Mouse (Mus musculus) C2C12 (cell line): Measurements from ENCODE around the gene Ttl. TPM values are rescaled to one million over a fixed set of nuclear protein-coding genes. Genes with fewer than 3 reads are reported as not detected.

Source experiments
- H3K27me3 ChIP-seq: one replicate; pipeline ENCODE4 v1.6.1; 2011; ENCODE audit not compliant: control insufficient read depth, insufficient read depth, insufficient read length
- H3K36me3 ChIP-seq: one replicate; pipeline ENCODE4 v1.6.1; 2011; ENCODE audit not compliant: control insufficient read depth, insufficient read depth
- H3K4me3 ChIP-seq: one replicate; pipeline ENCODE4 v1.5.1; 2011; ENCODE audit warnings: mild to moderate bottlenecking, control low read depth; ENCODE audit not compliant: poor library complexity, insufficient read depth, severe bottlenecking
- H3K79me2 ChIP-seq: one replicate; pipeline ENCODE4 v1.6.1; 2011; ENCODE audit not compliant: control insufficient read depth, insufficient read depth
- H3K79me3 ChIP-seq: one replicate; pipeline ENCODE4 v1.6.1; 2011; ENCODE audit warnings: low read depth, control low read depth
- H3ac ChIP-seq: one replicate; pipeline ENCODE3; 2011; ENCODE audit warnings: low read depth; ENCODE audit not compliant: control insufficient read depth, insufficient read length
- CEBPB ChIP-seq: IDR thresholded peaks from one replicate; pipeline ENCODE4 v1.6.1; 2011; ENCODE audit warnings: low read depth, mild to moderate bottlenecking, control low read depth, moderate library complexity
- CTCF ChIP-seq: IDR thresholded peaks from one replicate; pipeline ENCODE4 v1.5.1; 2011; ENCODE audit not compliant: control insufficient read depth, insufficient read depth, insufficient read length
- FOSL1 ChIP-seq: IDR thresholded peaks from one replicate; pipeline ENCODE4 v1.8.0; 2011; ENCODE audit warnings: mild to moderate bottlenecking, low read length; ENCODE audit not compliant: poor library complexity, insufficient read depth, severe bottlenecking
- MAX ChIP-seq: IDR thresholded peaks from one replicate; pipeline ENCODE4 v1.6.1; 2011; ENCODE audit warnings: mild to moderate bottlenecking, control low read depth
- MYOD1 ChIP-seq: IDR thresholded peaks from one replicate; pipeline ENCODE4 v1.6.1; 2011; ENCODE audit warnings: low read depth; ENCODE audit not compliant: control insufficient read depth, insufficient read length
- MYOG ChIP-seq: IDR thresholded peaks from one replicate; pipeline ENCODE4 v1.6.1; 2011; ENCODE audit not compliant: control insufficient read depth, insufficient read length; ENCODE audit errors: extremely low read depth
- USF1 ChIP-seq: IDR thresholded peaks from one replicate; pipeline ENCODE4 v1.6.1; 2011; ENCODE audit warnings: low read depth, mild to moderate bottlenecking, control low read depth, moderate library complexity
- long read RNA-seq, 2 experiments: library from polyadenylated mRNA; unstranded; transcript quantifications; one replicate each; pipeline ENCODE4 v2.0.0; 2019 to 2020
- polyA plus RNA-seq: library from polyadenylated mRNA; unstranded; fragments of >200 nt; fragmentation: generic; extraction: Trizol; gene quantifications from one replicate; pipeline ENCODE4 v1.2.1, GENCODE M21; 2012; ENCODE audit warnings: missing spikeins

Gene Ttl
- polyA plus RNA-seq: 10.7 TPM
- long read RNA-seq, experiment 1, full-length matches to known transcripts: 6 of 17 reads
- long read RNA-seq, experiment 1, partial matches to known transcripts: 5 of 17 reads
- long read RNA-seq, experiment 1, other reads (novel, unspliced or antisense): 6 of 17 reads
- long read RNA-seq, experiment 2, full-length matches to known transcripts: 116 of 138 reads
- long read RNA-seq, experiment 2, partial matches to known transcripts: 0 of 138 reads
- long read RNA-seq, experiment 2, other reads (novel, unspliced or antisense): 22 of 138 reads

DNA sequence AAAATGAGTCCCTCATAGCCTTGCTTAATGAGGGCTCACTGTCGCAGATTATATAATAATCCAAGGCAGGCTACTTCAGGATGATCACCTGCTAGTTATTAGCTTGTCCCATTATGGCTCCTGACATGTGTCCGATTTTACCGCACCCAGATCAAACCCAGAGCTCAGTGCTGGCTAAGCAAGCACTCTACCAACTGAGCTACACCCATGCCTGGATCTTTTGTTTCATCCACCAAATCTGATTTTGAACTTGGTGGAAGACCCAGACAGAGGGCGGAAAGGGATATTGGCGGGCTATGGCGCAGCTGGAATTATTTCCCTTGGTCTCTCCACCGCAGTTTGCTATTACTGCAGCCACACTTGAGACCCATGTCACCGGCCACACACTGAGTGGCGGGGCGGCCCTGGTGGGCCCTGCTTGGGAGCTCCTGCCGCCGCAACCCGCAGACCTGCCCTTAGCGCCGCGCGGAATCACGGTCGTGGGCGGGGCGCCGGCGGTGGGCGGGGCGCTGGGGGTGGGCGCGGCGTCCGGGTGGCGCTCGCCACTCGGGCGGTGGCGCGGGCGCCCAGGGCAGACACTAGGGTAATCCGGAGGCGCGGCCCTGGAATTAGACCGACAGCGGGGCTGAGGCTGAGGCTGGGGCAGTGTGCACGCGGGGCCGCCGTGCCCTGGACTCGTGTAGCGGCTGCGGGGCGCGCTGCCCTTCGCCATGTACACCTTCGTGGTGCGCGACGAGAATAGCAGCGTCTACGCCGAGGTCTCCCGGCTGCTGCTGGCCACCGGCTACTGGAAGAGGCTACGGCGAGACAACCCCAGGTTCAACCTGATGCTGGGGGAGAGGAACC lies at the start of gene Ttl:
Gene Ttl, plus strand, starts transcription at position 506 of the 846 bp plus-strand sequence.
- Histone ChIP-seq H3K27me3 (no peaks in the 10 kb centered on the region), H3K79me2 (peaks cover 48% of the 10 kb centered on the region), H3ac (peak within 1 kb of the TSS; percentile 99), H3K4me3 (peak within 1 kb of the TSS; percentile 85), H3K79me3 (peaks cover 22% of the 10 kb centered on the region), H3K36me3 (peaks cover 6% of the 10 kb centered on the region)
- TF ChIP-seq USF1 (no peak), MAX (no peak), FOSL1 (no peak), MYOG (no peak), CEBPB (no peak), MYOD1 (no peak), CTCF (no peak)

DNA sequence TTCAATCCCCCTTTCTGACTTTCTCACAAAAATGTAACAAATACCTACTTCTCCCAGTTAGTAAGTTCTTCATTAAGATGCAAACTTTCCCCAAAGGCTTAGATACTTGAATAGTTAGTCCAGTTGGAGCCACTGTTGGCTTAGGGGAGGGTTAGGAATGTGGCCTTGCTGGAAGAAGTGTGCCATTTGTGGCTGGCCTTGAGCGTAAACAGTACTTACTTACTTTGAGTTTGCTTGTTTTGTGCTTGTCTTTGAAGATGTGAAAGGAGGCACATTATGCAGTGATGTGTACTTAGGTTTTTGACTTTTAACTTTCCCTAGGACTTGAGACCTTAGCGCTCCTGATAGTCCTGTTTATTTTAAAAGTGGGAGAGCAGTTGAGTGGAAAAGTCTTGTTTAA lies 45.6 kb upstream of the Ttl start:
- H3K27me3 ChIP-seq: no peaks in the 10 kb centered on the region
- TF ChIP-seq CTCF (no peak), CEBPB (no peak), MYOG (no peak), FOSL1 (no peak), MAX (no peak), MYOD1 (no peak), USF1 (no peak)
- H3K79me3 ChIP-seq: no peaks in the 10 kb centered on the region

DNA sequence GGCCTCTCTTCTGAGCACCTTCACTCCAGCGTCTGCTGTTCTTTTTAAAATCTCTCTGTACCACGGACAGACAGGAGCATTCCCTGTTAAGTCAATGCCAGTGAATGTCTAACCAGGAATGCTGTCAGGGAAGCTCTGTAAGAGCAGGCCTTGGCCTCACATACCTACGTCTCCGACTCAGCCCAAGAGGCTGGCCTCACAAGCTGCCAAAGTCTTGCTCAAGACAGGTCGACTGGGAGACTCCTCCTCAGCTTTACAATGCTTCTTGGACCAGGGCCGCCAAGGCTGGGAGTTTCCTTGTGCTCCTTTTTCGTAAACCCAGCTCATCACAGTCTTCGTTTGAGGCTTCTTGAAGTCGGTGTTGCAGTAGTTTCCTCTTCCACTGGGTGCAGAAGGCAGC lies 40.9 kb upstream of the Ttl start:
- Histone ChIP-seq H3K79me2 (no peaks in the 10 kb centered on the region), H3K79me3 (no peaks in the 10 kb centered on the region), H3K4me3 (no peak overlapping the region), H3ac (no peak overlapping the region), H3K36me3 (no peaks in the 10 kb centered on the region), H3K27me3 (no peaks in the 10 kb centered on the region)
- TF ChIP-seq FOSL1 (no peak), USF1 (no peak), CEBPB (no peak), MAX (no peak), CTCF (no peak), MYOD1 (no peak), MYOG (no peak)

More for the DNA sequence above, 45.6 kb upstream of the Ttl start:
- Histone ChIP-seq H3K4me3 (no peak overlapping the region), H3K36me3 (no peaks in the 10 kb centered on the region), H3K79me2 (no peaks in the 10 kb centered on the region), H3ac (no peak overlapping the region)

DNA sequence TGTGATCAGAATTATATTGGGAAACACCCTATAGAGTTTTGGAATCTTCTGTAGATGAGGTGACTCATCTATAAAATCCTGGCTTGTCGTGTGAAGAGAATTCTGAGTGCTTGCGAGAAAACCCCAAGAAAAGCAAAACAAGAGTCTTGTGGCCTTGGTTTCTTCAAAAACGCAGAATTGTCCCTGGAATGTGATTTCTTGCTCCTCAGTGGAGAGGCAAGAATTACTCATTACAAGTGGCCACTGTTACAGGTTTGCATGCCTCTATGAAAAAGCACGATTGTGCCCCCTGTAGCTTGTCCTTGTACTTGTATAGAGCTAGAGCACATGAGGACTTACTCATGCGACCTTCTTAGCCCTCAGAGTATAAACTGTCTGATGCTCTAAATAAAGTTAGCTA lies 30.4 kb upstream of the Ttl start:
- no peaks in the 10 kb centered on the region for H3K27me3 ChIP-seq
- H3K36me3 ChIP-seq: no peaks in the 10 kb centered on the region
- no peaks in the 10 kb centered on the region for H3K79me2 ChIP-seq
- H3K79me3 ChIP-seq: no peaks in the 10 kb centered on the region
- H3ac ChIP-seq: no peak overlapping the region
- no peak overlapping the region for H3K4me3 ChIP-seq
- TF ChIP-seq FOSL1 (no peak), MYOG (no peak), MYOD1 (no peak), CTCF (no peak), USF1 (no peak), CEBPB (no peak), MAX (no peak)

DNA sequence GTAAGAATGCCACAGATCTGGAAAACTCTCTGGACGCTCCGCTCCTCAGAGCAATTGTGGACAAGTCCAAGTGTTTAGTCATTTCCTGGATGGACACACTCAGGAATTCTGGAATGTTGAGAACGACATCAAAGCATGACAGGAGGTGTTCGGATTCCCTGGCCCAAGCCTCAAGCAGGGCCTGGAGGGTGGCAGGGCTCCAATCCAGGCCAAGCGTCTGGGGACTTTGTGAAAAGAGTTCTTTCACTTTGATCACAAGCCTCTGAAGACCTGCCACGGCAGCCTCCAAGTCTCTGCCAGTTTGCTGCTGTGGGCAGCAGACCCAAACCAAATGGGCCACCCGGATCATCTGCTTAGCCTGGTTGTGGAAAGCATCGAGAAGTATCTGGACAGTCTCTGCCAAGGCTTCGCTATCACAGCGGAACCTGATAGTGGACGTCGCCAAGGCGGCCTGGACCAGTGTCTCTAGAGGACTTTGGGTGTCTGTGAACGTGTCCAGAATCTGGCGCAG lies 27.3 kb upstream of the Ttl start:
- Histone ChIP-seq H3K79me3 (no peaks in the 10 kb centered on the region), H3K79me2 (no peaks in the 10 kb centered on the region), H3ac (no peak overlapping the region), H3K36me3 (no peaks in the 10 kb centered on the region), H3K27me3 (no peaks in the 10 kb centered on the region), H3K4me3 (no peak overlapping the region)
- TF ChIP-seq USF1 (no peak), MAX (no peak)

DNA sequence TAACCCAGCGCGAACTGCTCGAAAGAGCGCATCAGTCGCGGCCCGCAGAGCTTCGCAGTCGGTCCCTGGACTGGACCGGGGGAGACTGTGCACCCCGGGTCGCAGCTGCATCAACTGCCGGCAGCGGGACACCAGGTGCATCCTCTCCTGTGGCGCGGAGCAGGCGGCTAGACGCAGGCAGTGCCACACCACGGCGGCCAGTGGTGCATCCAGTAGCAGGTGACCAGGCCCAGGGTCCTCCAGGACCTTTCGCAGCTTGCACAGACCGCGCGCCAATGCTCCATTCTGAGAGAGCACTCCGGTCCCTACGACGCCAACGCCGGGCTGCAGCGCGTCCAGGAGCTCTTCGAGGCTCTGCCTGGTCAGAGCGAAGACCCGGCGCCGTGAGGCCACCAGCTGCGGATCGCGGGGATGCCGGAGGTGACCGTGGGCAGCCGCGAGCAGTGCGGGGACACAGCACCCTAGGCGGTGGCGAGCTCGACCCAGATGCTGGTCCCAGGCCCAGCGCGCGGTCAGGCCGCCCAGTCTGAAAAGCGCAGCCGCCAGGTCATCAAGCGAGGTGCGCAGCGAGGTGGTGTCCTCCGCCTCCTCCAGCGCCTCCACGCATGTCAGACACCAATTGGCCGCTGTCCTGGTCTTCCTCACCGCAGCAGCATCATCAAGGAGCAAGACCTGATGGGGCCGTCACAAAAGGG lies 26.7 kb upstream of the Ttl start:
- Histone ChIP-seq H3K36me3 (no peaks in the 10 kb centered on the region), H3ac (no peak overlapping the region), H3K79me3 (no peaks in the 10 kb centered on the region), H3K79me2 (no peaks in the 10 kb centered on the region), H3K4me3 (no peak overlapping the region), H3K27me3 (no peaks in the 10 kb centered on the region)
- TF ChIP-seq USF1 (no peak), FOSL1 (no peak), CTCF (no peak), MYOG (no peak), MYOD1 (no peak), CEBPB (no peak), MAX (no peak)
